Mouse (Mus musculus) small intestine, adult 2 months (tissue): Measurements from ENCODE around the gene Gimap8.

Experiments
- CTCF ChIP-seq: fragments of 200-500 bp; IDR thresholded peaks from 2 replicates; pipeline ENCODE4 v1.5.1; 2012; ENCODE audit warnings: low read depth, mild to moderate bottlenecking, control low read depth, inconsistent platforms, low read length, moderate library complexity, mixed read lengths; ENCODE audit not compliant: insufficient replicate concordance, insufficient read length; ENCODE audit errors: extremely low read depth
- POLR2A ChIP-seq: fragments of 200-500 bp; IDR thresholded peaks from 2 replicates; pipeline ENCODE4 v1.6.1; 2012; ENCODE audit warnings: low read depth, mild to moderate bottlenecking, control low read depth, inconsistent platforms, low read length, moderate library complexity

DNA sequence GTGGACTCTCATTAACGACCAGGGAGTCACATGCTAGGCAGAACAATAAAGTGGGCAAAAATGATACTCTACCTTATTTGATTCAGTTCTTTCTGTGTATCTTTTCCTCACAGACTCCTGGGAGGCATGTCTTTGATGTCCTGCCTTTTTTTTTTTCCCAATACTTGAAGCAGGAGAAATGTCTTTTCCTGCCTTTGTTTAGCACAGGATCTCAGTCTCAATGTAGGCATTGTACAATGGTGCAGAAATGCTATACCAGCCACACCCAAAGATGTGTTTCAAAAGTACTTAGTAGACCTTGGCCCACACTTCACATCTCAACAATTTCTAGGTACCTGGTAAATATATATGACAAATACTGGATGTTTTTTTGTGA, 50.5 kb downstream of the Gimap8 start:
- TF ChIP-seq POLR2A (no peak), CTCF (no peak)
